Mouse (Mus musculus) fat pad, adult 2 months (tissue): ENCODE measurements around the gene Hemk1.

Source experiments
- DNase-seq: peaks from one replicate; pipeline ENCODE4 v3.0.0-alpha.2; 2011; ENCODE audit warnings: low read depth, low spot score; ENCODE audit errors: extremely low read depth

Hemk1 gene

DNA sequence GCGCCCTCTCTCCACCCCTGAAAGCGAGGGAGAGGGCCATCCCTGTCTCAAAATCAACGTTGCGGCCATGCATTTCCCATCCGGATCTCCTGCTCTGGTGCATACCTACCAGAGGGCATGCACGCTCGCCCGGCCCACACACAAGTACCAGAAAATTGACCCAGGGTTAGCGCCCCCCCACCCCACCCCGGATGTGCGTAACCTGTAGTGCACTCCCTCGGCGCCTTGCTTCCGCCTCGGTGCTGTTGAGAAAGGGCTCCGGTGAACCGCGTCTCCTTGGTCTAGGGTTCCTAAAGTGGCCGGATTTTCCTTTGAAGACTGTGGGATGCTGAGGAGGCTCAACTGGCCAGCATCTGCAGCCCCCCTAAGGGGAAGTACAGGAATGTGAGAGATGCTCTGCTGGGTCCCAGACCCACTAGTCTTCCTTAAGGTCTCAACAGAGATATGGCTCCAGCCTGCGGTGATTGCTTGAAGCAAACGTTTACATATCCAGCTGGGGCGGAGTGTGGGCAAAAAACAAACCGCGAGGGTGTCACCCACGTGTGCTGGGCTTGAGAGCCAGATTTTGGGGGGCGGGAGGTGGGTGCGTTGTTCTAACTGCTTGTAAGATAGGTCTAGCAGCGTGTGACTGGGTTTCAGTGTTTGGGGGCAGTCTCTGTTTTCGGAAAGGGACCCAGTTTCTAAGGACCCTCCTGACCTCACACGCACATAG lies at the start of gene Hemk1:
Hemk1 (minus strand) TSS at position 179 of the 712 bp plus-strand sequence.
- DNase-seq: no peak

DNA sequence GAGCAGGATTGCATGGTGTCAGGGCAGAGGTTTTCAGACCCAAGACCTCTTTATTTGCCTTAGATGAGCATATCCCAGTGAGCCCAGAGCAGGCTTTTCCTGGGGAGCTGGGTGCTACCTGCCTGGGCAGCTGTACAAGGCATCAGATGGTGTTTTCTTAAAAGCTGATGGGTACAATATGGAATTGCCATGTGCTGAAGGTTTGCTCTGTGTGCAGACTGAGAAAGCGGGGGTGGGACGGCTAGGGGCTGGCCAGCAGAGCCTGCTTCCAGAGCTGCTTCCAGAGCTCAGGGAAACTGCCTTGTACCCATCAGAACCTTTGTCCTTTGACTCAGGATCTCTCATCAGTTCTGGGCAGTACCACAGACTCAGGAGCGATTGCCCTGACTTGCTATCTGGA lies 49.6 kb upstream of the Hemk1 start:
- no peak for DNase-seq

DNA sequence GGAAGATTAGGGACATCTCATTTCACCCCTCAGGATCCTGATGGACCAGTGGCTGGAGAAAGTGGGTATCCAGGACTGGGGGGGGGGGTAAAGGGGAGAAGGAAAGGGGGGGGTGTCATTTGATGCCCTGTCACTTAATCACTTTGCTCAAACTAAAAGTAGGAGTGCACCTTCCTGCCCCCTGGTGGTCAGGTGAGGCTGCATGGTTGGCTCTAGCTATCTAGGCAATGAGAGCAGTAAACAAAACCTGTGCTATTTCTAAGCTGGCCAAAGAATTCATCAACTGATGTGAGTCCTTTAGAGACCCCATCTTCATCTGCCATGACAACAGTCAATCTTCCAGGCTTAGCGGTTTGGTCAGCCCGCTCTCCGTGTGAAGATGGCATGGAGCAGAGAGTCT lies 48.6 kb upstream of the Hemk1 start:
- DNase-seq: no peak

DNA sequence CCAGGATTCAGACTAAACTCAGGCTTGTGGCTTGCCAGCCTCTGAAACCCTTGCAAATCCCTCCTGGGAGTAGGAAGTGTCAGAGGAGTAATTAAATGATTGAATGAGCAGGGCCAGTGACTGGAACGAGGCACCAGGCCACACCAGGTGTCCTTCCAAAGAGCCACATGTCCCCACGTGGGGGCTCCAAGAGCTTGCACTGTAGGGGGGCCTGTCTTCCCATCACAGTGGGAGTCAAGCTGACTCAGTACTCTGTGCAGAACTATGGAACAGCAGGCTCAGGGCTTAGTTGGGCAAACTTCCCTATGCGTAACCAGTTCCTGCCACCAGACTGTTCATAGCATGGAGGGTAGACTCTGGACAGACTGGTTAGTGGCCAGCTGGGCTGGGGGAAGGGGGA lies 46.2 kb upstream of the Hemk1 start:
- DNase-seq: no peak

DNA sequence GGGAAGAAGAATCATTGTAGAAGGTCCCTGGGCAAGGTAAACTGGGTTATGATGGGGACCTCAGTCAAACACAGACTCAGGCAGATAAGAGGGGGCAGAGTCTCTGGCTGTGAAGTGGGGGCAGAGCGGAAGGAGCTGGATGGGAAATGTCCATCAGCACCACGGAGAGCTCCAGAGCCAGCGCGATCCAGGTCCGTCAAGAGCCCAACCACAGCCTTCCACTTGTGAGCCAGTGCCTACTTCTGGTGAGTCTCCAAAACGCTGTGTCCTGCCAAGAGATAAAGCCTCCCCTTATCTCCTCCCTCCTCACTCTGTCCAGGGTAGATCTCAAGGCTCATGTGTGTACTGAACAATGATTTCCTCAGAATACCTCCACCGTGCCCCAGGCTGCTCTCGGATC lies 43.6 kb upstream of the Hemk1 start:
- no peak for DNase-seq

DNA sequence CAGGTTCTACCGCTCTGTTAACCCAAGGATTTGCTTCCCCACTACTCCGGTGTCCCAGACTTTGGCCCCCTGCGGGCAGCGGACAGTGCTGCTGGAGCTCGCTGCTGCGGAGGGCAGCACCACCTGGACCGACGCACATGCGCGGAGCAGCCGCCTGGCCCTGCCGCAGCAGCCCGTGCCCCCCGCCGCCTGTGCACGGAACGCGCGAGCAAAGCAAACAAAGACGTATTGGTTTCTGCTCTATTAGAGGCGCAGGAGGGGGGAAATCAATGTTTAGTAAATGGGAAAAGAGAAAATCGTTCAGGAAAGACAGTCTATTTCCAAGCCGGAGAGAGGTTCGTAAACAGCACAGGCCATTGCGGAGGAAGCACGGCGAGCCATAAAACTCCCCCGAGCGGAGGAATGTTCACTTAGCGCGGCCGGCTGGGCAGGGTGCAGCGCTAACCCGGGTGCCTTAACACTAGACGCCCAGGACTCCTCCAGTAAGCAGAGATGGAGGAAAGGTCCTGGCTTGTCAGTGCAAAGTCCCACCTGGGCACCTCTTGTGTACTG lies 39.9 kb upstream of the Hemk1 start:
- no peak for DNase-seq

DNA sequence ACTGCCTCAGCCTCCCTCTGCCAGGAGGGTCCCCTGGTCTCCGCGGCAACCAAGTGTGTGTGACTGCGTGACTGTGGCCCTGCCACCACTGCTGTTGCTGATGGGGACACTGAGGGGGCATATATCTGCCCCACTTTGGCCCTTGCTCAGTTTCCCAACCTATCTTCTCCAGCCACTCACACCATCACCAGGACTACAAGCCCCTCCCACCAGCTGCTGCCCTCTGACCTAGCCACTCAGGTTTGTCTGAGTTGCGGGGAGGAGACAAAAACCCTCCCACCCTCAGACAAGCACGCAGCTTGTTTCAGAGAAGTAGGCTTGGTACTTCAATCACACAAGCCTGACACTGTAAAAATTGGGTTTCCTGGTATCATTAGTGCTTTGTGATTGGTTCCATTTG lies 37.3 kb upstream of the Hemk1 start:
- no peak for DNase-seq

DNA sequence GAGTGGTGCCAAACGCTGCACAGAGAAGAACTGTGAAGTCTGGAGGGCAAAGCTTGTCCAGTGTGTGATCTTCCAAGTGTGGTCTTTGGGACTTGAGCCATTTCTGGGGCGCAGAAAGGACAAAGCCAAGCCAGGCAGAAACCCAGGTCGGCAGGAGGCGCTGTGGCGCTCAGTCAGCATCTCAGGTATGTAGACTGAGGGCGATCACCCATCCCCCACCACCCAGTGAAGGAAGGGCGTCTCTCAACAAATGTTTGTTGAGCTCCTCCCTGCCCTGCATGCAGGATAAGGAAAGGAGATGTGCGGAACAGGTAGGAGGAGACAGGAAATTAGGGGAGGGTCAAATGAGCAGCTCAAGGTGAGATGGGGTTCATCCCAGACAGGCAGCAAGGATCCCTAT lies 36.5 kb upstream of the Hemk1 start:
- DNase-seq: no peak

DNA sequence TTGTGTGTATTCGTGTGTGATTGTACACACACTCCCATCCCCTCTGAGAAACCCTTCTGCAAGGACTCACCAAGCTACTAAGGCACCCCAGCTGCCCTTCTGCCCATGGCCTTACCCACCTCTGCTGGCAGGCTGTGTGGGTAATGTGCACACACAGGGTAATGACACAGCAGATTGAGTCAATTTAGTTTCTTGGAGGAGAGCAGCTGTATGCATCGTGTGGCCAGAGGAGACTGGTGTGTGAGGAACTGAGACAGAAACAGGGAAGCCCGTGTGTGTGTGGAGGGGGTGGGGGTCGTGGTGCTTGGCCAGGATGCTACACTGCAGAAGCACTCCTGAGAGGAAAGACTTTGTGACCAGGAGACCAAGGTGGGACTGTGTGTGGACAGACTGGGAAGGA lies 34.3 kb upstream of the Hemk1 start:
- DNase-seq: no peak

DNA sequence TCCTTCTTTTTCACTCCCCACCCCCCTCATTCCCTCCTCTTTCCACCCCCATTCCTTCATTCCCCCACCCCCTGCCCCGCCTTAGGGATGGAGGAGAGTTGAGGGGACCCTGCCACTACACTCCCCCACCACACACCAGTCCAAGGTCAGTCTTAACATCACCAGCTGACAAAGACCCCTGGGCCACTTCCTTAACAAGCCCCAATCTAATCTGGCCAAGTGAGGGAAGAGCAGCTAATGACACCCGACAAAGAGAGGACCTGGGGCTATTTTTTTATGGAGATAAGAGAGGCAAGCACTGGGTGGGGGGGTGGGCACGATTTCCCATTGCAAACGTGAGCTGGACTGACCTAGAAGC lies 31.9 kb upstream of the Hemk1 start:
- no peak for DNase-seq

DNA sequence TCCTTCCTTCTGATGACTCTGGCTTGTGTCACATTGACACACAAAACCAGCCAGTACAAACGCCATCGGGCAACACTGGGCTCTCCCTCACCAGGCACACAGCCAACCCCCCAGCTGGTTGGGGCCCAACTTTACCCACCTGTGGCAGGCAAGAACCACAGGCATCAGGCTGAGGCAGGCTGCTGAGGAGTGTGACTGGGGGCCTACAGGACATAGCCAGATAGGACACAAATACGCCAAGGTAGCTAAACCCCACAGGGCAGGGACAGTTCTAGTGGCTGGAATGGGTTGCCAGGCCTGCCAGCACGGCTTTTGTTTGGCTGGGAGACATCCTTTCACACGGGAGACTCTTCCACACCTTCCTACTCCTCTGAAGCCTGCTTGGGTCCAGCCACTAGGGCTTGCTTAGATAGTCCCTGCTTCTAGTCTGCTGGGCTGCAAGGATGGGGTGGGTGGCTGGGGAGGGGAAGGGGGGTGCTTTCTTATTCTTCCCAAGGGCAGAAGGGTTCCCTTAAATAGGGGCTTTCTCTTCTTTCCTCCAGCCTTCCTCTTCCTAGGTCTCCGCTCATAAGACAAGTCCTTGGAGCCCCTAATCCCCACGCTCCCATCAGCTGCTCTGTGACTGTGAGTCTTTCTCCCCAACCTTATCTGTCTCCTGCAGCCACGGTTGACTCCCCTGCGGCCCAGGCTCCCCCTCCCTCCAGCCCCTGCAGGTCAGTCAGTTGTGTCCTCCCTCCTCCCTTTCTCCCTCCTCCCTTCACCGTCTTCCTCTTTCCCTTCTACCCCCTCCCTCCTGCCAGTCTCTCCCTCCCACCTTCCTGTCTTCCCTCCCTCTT lies 31.3 kb upstream of the Hemk1 start:
- no peak for DNase-seq

DNA sequence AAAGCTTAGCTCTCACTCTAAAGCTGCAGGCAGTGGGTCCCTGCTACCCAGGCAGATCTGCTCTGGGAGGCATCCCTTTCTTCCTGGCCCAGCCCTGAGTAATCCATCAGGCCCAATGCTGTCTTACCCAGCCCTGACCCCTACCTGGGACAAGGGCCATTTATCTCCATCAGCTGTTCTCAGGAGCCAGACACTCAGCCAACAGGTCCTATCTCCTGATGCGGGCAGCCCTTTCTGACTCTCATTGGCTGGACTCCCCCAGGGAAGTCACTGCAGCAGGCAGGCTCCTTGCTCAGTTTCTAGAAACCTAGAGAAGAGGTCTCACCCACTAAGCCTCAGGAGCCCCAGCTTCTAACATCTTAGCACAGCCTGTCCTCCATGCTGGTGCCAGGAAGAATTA lies 30.2 kb upstream of the Hemk1 start:
- no peak for DNase-seq

DNA sequence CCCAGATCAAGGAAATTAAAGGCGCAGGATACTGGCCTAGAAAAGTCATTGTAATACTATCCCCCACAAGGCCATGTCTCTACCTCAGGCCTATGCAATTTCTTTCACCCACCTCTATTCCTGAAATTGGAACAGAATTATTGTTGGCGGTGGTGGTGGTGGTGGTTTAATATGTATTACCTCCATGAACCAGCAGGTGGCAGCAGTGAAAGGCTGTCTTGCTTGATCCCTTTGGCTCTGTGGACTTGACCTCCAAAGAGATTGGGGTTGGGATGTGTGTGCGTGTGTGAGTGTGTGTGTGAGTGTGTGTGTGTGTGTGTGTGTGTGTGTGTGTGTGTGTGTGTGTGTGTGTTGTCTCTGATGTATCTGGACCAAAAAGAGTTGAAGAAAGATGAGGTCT lies 28.5 kb upstream of the Hemk1 start:
- no peak for DNase-seq

DNA sequence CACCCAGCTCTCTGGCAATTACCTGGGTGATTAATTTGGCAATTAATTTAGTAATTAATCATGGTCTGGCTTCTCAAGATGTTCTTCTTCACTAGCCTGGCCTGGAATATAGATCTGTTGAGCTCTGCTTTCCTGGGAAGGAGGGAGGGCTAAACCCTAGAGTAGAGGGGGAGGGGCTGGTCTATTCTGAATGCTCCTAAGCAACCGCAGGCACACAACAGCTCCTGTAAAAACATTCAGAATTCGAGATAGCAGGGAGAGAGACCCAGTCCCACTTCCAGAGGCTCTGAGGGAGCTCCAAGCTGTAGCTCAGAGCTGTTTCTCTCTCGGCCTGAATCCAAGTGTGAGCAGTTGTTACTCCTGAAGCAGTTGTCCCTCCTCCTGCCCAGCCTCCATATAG lies 22.8 kb upstream of the Hemk1 start:
- no peak for DNase-seq

DNA sequence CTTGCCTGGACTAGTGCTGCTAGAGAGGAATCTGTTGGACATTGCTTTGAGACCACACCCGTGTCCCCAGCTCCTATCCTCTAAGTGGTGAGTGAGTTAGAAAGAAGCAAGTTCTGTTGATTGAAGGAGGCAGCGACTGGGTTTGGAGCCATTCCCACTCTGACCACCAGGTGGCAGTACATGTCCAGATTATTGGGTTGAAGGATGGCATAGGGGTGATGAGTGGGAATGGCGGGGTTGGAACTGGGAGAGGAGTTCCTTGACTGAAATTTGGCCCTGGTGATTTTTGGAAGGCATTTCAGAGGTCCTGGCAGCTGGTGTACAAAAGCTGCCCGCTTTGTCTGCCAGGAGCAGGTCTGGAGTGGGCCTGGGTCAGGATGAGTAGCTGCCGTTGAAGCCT lies 19.5 kb upstream of the Hemk1 start:
- DNase-seq: no peak

DNA sequence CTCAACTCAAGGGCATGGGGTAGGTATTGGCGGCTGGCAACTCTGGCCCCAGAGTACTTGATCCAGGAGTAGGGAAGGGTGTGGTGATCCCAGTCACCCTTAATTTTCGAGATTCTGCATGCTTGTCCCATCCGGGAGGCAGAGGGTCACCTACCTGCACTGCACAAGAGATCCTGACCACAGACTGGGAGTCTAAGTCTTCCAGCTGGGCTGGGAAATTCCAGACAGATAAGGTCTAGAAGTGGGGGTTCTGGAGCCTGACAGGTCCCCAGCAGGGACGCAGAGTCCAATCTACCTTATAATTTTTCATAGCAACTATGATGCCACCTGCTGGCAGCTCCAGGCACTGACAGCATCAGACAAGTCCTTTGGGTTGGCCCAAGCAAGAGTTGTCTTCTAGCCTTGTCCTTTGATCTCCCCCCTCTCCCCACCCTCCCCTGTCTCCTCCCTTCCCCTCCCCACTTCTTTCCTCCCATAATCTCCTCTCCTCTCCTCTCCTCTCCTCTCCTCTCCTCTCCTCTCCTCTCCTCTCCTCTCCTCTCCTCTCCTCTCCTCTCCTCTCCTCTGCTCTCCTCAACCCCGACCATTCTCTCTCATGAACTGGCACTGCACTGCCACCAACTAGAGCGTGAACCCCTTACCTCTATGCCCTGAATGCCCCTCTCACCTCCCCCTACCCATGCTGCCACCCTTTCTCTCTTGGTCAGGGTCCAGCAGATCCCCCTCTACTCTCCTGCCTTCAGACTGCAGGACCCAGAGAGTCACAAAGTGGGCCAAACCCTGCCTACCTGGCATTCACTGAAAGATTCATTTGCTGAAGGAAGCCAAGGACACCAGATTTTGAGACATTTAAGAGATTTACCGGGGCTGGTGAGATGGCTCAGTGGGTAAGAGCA lies 18.0 kb upstream of the Hemk1 start:
- no peak for DNase-seq

DNA sequence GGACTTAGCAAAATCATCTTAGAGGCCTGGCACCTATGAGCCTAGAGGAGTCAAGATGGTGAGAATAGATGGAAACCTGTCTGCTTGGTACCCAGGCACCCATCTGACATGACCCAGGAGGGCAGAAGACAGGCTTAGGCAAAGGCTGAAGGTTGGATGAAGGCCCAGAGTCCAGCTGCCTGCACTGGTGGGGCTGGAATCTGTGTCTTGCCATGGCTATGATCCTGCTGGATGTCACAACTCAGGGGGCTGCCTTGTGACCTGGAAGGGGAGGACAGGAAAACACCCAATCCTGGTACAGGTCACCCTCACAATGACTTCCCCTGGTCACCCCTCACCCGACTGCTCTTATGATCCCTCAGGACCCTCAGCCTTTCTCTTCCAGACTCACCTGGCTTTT lies 16.7 kb upstream of the Hemk1 start:
- DNase-seq: no peak

DNA sequence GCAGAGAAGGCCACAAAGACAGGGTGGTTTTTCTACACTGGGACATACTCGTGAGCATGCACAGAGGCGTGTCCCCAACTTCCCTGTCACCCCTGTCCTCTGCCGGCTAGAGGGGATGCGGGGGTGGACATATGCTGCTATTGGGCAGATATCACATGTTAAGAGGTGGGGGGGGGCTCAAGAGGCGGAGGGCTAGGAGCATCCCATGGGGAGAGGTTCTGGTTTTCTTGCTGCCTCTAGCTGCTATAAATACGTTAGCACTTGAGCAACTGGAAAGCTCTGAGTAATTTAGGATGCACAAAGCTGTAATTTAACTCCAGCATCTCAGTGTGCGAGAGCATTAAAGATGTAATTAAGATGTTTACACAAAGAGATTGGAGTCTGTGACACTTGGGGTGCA lies 11.2 kb upstream of the Hemk1 start:
- DNase-seq: no peak

DNA sequence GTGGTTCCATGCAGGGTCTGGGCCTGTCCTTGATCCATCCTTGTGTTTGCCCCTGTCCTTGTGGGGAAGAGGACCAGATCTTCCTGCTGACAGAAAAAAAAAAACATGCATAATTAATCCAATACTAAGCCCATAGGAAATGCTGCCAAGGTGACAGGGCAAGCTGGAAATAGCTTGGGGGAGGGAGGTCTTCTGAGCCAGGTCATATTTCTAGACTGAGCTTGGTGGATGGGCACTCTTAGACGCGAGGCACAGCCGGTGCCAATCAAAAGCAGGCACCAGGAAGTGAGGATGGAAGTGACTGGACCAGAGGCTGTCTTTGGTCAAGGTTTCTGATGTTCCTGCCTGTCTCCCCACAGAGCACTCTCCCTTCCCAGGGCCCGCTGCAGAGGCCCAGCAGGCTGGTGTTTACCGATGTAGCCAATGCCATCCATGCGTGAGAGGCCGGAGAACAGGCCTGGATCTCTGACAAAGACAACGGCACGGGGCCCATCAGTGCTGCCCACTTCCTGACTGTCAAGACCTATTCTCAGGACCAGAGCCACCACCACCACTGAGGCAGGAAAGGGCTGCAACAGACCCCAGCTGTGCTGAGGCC lies 9.5 kb upstream of the Hemk1 start:
- no peak for DNase-seq

DNA sequence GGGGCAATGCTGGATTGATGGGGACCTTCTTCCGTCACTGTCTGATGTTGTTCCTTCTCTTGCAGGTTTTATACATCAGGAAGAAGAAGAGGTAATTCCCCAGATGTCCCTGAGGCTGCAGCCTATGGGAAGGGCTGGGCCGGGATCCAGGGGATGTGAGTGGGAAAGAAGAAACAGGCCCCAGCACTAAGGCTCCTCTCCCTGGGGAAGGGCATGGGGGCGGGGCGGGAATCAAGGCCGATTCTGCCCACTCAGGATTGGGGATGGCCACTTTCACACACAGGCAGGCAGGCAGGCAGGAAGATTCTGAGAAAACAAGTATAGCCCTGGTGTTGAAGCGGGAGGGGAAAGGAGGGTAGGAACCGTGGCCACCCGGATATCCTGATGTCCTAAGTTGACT lies 7.9 kb upstream of the Hemk1 start:
- DNase-seq: no peak

DNA sequence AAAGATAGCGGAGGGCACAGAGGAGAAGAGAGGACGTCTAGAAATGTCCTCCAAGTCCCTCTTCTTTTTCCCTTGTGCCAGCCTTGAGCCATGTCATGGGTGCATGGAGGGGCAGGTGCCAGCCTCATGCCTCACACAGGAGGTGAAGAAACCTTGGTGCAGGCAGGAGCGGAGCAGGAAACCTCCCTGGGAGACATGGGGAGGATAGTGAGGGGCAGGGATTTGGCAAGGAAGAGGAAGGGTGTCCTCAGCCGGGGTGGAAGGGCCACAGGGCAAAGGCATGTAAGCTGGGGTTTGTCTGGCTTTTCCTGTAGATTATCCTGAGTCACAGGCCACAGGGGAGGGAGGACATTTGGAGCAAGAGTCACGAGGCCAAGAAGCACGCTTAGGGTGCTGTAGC lies 5.9 kb upstream of the Hemk1 start:
- DNase-seq: no peak
